Mouse (Mus musculus) MEL (cell line): ENCODE data around the gene Ehbp1. TPM values are rescaled to one million over a fixed set of nuclear protein-coding genes. Genes with fewer than 3 reads are reported as not detected.

Experiments used
- DNase-seq: peaks from one replicate; pipeline ENCODE4 v3.0.0; 2011; ENCODE audit warnings: low read depth, low spot score
- H3K27ac ChIP-seq: 2 replicates; pipeline ENCODE4 v1.5.1; 2012; ENCODE audit warnings: low read depth, mild to moderate bottlenecking, control low read depth, low read length, moderate library complexity; ENCODE audit not compliant: control insufficient read depth
- H3K27me3 ChIP-seq, 2 experiments: fragments of 150-350 bp in 1 of 2; sonication (generic) in 1 of 2; 2 replicates each; pipeline ENCODE4 v1.6.1; 2012; ENCODE audit warnings: low read length in 2 of 2, mild to moderate bottlenecking in 2 of 2, improper control_type of control experiment in 1 of 2, moderate library complexity in 1 of 2; ENCODE audit not compliant: insufficient read depth in 2 of 2, control insufficient read depth in 1 of 2
- H3K36me3 ChIP-seq, 2 experiments: 2 replicates each; pipeline ENCODE4 v1.6.1; 2012 to 2014; ENCODE audit warnings: low read length in 2 of 2, improper control_type of control experiment in 1 of 2, inconsistent platforms in 1 of 2, mild to moderate bottlenecking in 1 of 2; ENCODE audit not compliant: insufficient read depth in 2 of 2, control insufficient read depth in 1 of 2
- H3K4me1 ChIP-seq, 2 experiments: fragments of 150-350 bp in 1 of 2; sonication (generic) in 1 of 2; 2 replicates each; pipeline ENCODE4 v1.6.1; 2012; ENCODE audit warnings: low read length in 2 of 2, improper control_type of control experiment in 1 of 2, mild to moderate bottlenecking in 1 of 2; ENCODE audit not compliant: insufficient read depth in 2 of 2, control insufficient read depth in 1 of 2
- H3K4me3 ChIP-seq, 2 experiments: fragments of 150-350 bp in 1 of 2; sonication (generic) in 1 of 2; 2 replicates each; pipeline ENCODE4 v1.5.1; 2012; ENCODE audit warnings: low read depth in 2 of 2, low read length in 2 of 2, mild to moderate bottlenecking in 2 of 2, moderate library complexity in 2 of 2, control low read depth in 1 of 2, improper control_type of control experiment in 1 of 2; ENCODE audit not compliant: control insufficient read depth in 1 of 2, insufficient read depth in 1 of 2
- H3K79me2 ChIP-seq: 2 replicates; pipeline ENCODE4 v1.6.1; 2012; ENCODE audit warnings: mild to moderate bottlenecking, low read length, moderate library complexity; ENCODE audit not compliant: control insufficient read depth, poor library complexity, insufficient read depth
- H3K9ac ChIP-seq: 2 replicates; pipeline ENCODE4 v1.6.1; 2012; ENCODE audit warnings: low read depth, mild to moderate bottlenecking, control low read depth, low read length, moderate library complexity; ENCODE audit not compliant: control insufficient read depth, poor library complexity, severe bottlenecking
- H3K9me3 ChIP-seq: fragments of 150-350 bp; sonication (generic); replicated peaks from 2 replicates; pipeline ENCODE4 v1.6.1; 2012; ENCODE audit warnings: mild to moderate bottlenecking, low read length, improper control_type of control experiment, moderate library complexity; ENCODE audit not compliant: insufficient read depth
- CHD1 ChIP-seq: IDR thresholded peaks from 2 replicates; pipeline ENCODE4 v1.6.1; 2012; ENCODE audit warnings: low read depth, mild to moderate bottlenecking, inconsistent platforms, low read length, improper control_type of control experiment
- CTCF ChIP-seq, 3 experiments: IDR thresholded peaks in 2 of 3; conservative IDR thresholded peaks in 1 of 3; 2 replicates each; pipeline ENCODE4 v1.5.1; 2011 to 2012; ENCODE audit warnings: low read length in 3 of 3, low read depth in 2 of 3, mild to moderate bottlenecking in 2 of 3, improper control_type of control experiment in 1 of 3, inconsistent platforms in 1 of 3, mixed read lengths in 1 of 3, moderate library complexity in 1 of 3; ENCODE audit not compliant: control insufficient read depth in 1 of 3, insufficient read depth in 1 of 3, poor library complexity in 1 of 3, severe bottlenecking in 1 of 3
- E2F4 ChIP-seq: IDR thresholded peaks from 2 replicates; pipeline ENCODE4 v1.6.1; 2011; ENCODE audit warnings: low read depth, low read length, improper control_type of control experiment, borderline replicate concordance
- ETS1 ChIP-seq: IDR thresholded peaks from 2 replicates; pipeline ENCODE4 v1.6.1; 2012; ENCODE audit warnings: low read depth, mild to moderate bottlenecking, inconsistent platforms, low read length, improper control_type of control experiment, moderate library complexity
- GABPA ChIP-seq: IDR thresholded peaks from 2 replicates; pipeline ENCODE4 v1.6.1; 2012; ENCODE audit warnings: low read depth, mild to moderate bottlenecking, inconsistent platforms, low read length, improper control_type of control experiment, moderate library complexity
- GATA1 ChIP-seq: IDR thresholded peaks from 2 replicates; pipeline ENCODE4 v1.6.1; 2011; ENCODE audit warnings: low read depth, low read length, improper control_type of control experiment
- HCFC1 ChIP-seq: IDR thresholded peaks from 2 replicates; pipeline ENCODE4 v1.6.1; 2012; ENCODE audit warnings: low read depth, mild to moderate bottlenecking, inconsistent platforms, low read length, improper control_type of control experiment, moderate library complexity
- JUND ChIP-seq: IDR thresholded peaks from 2 replicates; pipeline ENCODE4 v1.6.1; 2011; ENCODE audit warnings: low read depth, mild to moderate bottlenecking, improper control_type of control experiment, low read length
- MAX ChIP-seq: IDR thresholded peaks from 2 replicates; pipeline ENCODE4 v1.6.1; 2011; ENCODE audit warnings: low read length, improper control_type of control experiment
- MAZ ChIP-seq: IDR thresholded peaks from 2 replicates; pipeline ENCODE4 v1.6.1; 2012; ENCODE audit warnings: low read depth, mild to moderate bottlenecking, inconsistent platforms, low read length, improper control_type of control experiment
- MXI1 ChIP-seq: IDR thresholded peaks from 2 replicates; pipeline ENCODE4 v1.6.1; 2011; ENCODE audit warnings: mild to moderate bottlenecking, low read depth, low read length, improper control_type of control experiment
- MYB ChIP-seq: IDR thresholded peaks from 2 replicates; pipeline ENCODE4 v1.6.1; 2011; ENCODE audit warnings: mild to moderate bottlenecking, low read depth, low read length, improper control_type of control experiment
- NELFE ChIP-seq: IDR thresholded peaks from 2 replicates; pipeline ENCODE4 v1.6.1; 2011; ENCODE audit warnings: low read depth, low read length, improper control_type of control experiment
- POLR2A ChIP-seq, 2 experiments: IDR thresholded peaks; 2 replicates each; pipeline ENCODE4 v1.6.1; 2011 to 2012; ENCODE audit warnings: low read length in 2 of 2, mild to moderate bottlenecking in 2 of 2, control low read depth in 1 of 2, improper control_type of control experiment in 1 of 2, low read depth in 1 of 2, moderate library complexity in 1 of 2; ENCODE audit not compliant: control insufficient read depth in 1 of 2, insufficient read depth in 1 of 2, poor library complexity in 1 of 2
- POLR2AphosphoS5 ChIP-seq: IDR thresholded peaks from 2 replicates; pipeline ENCODE4 v1.6.1; 2012; ENCODE audit warnings: low read depth, borderline replicate concordance, mild to moderate bottlenecking, inconsistent platforms, low read length, moderate library complexity, mixed read lengths
- RAD21 ChIP-seq: IDR thresholded peaks from 2 replicates; pipeline ENCODE4 v1.6.1; 2011; ENCODE audit warnings: mild to moderate bottlenecking, low read depth, low read length, improper control_type of control experiment
- SMC3 ChIP-seq: IDR thresholded peaks from 2 replicates; pipeline ENCODE4 v1.6.1; 2011; ENCODE audit warnings: low read depth, low read length, improper control_type of control experiment
- TAL1 ChIP-seq: IDR thresholded peaks from 2 replicates; pipeline ENCODE4 v1.6.1; 2012; ENCODE audit warnings: mild to moderate bottlenecking, inconsistent platforms, low read length, moderate library complexity, mixed read lengths
- TBP ChIP-seq: IDR thresholded peaks from 2 replicates; pipeline ENCODE4 v1.8.0; 2011; ENCODE audit warnings: low read depth, low read length, improper control_type of control experiment
- USF1 ChIP-seq: IDR thresholded peaks from 2 replicates; pipeline ENCODE4 v1.6.1; 2014; ENCODE audit warnings: low read depth, mild to moderate bottlenecking, inconsistent platforms, low read length, improper control_type of control experiment, moderate library complexity
- USF2 ChIP-seq, 2 experiments: IDR thresholded peaks; 2 replicates each; pipeline ENCODE4 v1.6.1; 2011 to 2012; ENCODE audit warnings: improper control_type of control experiment in 2 of 2, low read length in 2 of 2, borderline replicate concordance in 1 of 2, inconsistent platforms in 1 of 2, low read depth in 1 of 2, mild to moderate bottlenecking in 1 of 2; ENCODE audit not compliant: insufficient read depth in 1 of 2
- ZC3H11A ChIP-seq: IDR thresholded peaks from 2 replicates; pipeline ENCODE4 v1.6.1; 2012; ENCODE audit warnings: low read depth, mild to moderate bottlenecking, inconsistent platforms, low read length, improper control_type of control experiment
- ZKSCAN1 ChIP-seq: IDR thresholded peaks from 2 replicates; pipeline ENCODE4 v1.6.1; 2012; ENCODE audit warnings: low read depth, mild to moderate bottlenecking, inconsistent platforms, low read length, improper control_type of control experiment, moderate library complexity
- polyA plus RNA-seq, 2 experiments: library from polyadenylated mRNA; stranded (reverse) in 1 of 2; unstranded in 1 of 2; fragments of >175 nt in 1 of 2; fragments of >200 nt in 1 of 2; gene quantifications; 2 replicates each; pipeline versions ENCODE4 v1.2.1 to v1.2.4; 2012; ENCODE audit warnings: low replicate concordance in 2 of 2, low read depth in 1 of 2; ENCODE audit not compliant: insufficient read length in 2 of 2, insufficient read depth in 1 of 2, missing spikeins in 1 of 2
- total RNA-seq: library from RNA; depleted of rRNA; stranded (reverse); fragments of 300-350 nt; gene quantifications from 2 replicates; pipeline ENCODE4 v1.2.3, GENCODE M21; 2012

Ehbp1 gene
- total and polyA plus RNA-seq, 3 experiments: 3.6 to 3.7 TPM; not detected in 1

- no peaks in the 10 kb centered on the region for H3K36me3 ChIP-seq
- H3K27ac ChIP-seq: no peak overlapping the region
- no peak overlapping the region for H3K9ac ChIP-seq
- H3K79me2 ChIP-seq: no peaks in the 10 kb centered on the region
- H3K9me3 ChIP-seq: no peaks in the 10 kb centered on the region
- H3K27me3 ChIP-seq: no peaks in the 10 kb centered on the region
- H3K4me1 ChIP-seq: no peaks in the 10 kb centered on the region
- no peak overlapping the region for H3K4me3 ChIP-seq
- no peak for DNase-seq
- TF ChIP-seq ETS1 (no peak), POLR2AphosphoS5 (no peak)
- TF ChIP-seq, all 39 proteins: peak for 0
Observed at GRCm38 (mm10) chr11:22063352-22063751, 278.7 kb downstream of the Ehbp1 start.

- Histone ChIP-seq H3K27ac (no peak overlapping the region), H3K4me3 (no peak overlapping the region), H3K27me3 (no peaks in the 10 kb centered on the region), H3K9ac (no peak overlapping the region), H3K36me3 (peaks cover 0 to under 1% of the 10 kb centered on the region in 2 experiments; a peak in 1 of 4 replicates), H3K79me2 (no peaks in the 10 kb centered on the region), H3K9me3 (no peaks in the 10 kb centered on the region), H3K4me1 (no peaks in the 10 kb centered on the region)
- TF ChIP-seq JUND (no peak), ZKSCAN1 (no peak), MXI1 (no peak), USF1 (no peak), TAL1 (no peak), ZC3H11A (no peak), CTCF (IDR thresholded peaks at IDR 0.05 in 2 of 3, conservative IDR thresholded peaks at IDR 0.05 in 1 of 3; ENCODE audit: control insufficient read depth in 1 of 3, insufficient read depth in 1 of 3, low read depth in 2 of 3, low read length in 3 of 3, poor library complexity in 1 of 3, severe bottlenecking in 1 of 3) (no peak), USF2 (IDR thresholded peaks at IDR 0.05; ENCODE audit: borderline replicate concordance in 1 of 2, insufficient read depth in 1 of 2, low read depth in 1 of 2, low read length in 2 of 2) (no peak), CHD1 (no peak)
- DNase-seq: no peak
Observed at GRCm38 (mm10) chr11:22061660-22062059, 280.4 kb downstream of the Ehbp1 start.

GRCm38 (mm10) chr11:22057538-22057937 lies 284.6 kb downstream of the Ehbp1 start:
- H3K4me3 ChIP-seq: no peak overlapping the region
- DNase-seq: no peak
- TF ChIP-seq NELFE (no peak), SMC3 (no peak), MXI1 (no peak), E2F4 (no peak), ZKSCAN1 (no peak), GABPA (no peak), HCFC1 (no peak), RAD21 (no peak), POLR2A (IDR thresholded peaks at IDR 0.05; ENCODE audit: control insufficient read depth in 1 of 2, insufficient read depth in 1 of 2, low read depth in 1 of 2, low read length in 2 of 2, poor library complexity in 1 of 2) (no peak), MAX (no peak), USF2 (IDR thresholded peaks at IDR 0.05; ENCODE audit: borderline replicate concordance in 1 of 2, insufficient read depth in 1 of 2, low read depth in 1 of 2, low read length in 2 of 2) (no peak), ZC3H11A (no peak), MAZ (no peak), CHD1 (no peak), GATA1 (no peak), MYB (no peak), TBP (no peak)
- no peaks in the 10 kb centered on the region for H3K4me1 ChIP-seq
- H3K9me3 ChIP-seq: no peaks in the 10 kb centered on the region
- no peak overlapping the region for H3K27ac ChIP-seq
- no peaks in the 10 kb centered on the region for H3K27me3 ChIP-seq
- H3K36me3 ChIP-seq: peaks cover 0 to 9% of the 10 kb centered on the region in 2 experiments; a peak in 2 of 4 replicates
- H3K9ac ChIP-seq: no peak overlapping the region
- H3K79me2 ChIP-seq: no peaks in the 10 kb centered on the region
